Mouse (Mus musculus) liver, embryonic 15.5 days (tissue): ENCODE measurements around the gene Rnf40. TPM values are rescaled to one million over a fixed set of nuclear protein-coding genes. Genes with fewer than 3 reads are reported as not detected.

Source experiments
- ATAC-seq: fragments of 200-750 bp; cut with Nextera tagmentation; 2 replicates; pipeline ENCODE4 v1.8.0; 2017; ENCODE audit warnings: moderate number of reproducible peaks, mild to moderate bottlenecking, moderate library complexity; ENCODE audit not compliant: insufficient read depth
- H3K27ac ChIP-seq: fragments of 300-500 bp; sonication (generic); replicated peaks from 2 replicates; pipeline ENCODE4 v1.5.1; 2015; ENCODE audit warnings: mild to moderate bottlenecking, inconsistent platforms
- H3K27me3 ChIP-seq: fragments of 300-500 bp; sonication (generic); 2 replicates; pipeline ENCODE4 v1.6.1; 2015; ENCODE audit warnings: mild to moderate bottlenecking, inconsistent platforms
- H3K36me3 ChIP-seq: fragments of 300-500 bp; sonication (generic); replicated peaks from 2 replicates; pipeline ENCODE4 v1.6.1; 2015; ENCODE audit warnings: moderate library complexity, mild to moderate bottlenecking, inconsistent platforms
- H3K4me1 ChIP-seq: fragments of 300-500 bp; sonication (generic); replicated peaks from 2 replicates; pipeline ENCODE4 v1.6.1; 2015; ENCODE audit warnings: inconsistent platforms
- H3K4me2 ChIP-seq: fragments of 300-500 bp; sonication (generic); 2 replicates; pipeline ENCODE4 v1.6.1; 2015; ENCODE audit warnings: moderate library complexity, mild to moderate bottlenecking, inconsistent platforms
- H3K4me3 ChIP-seq: fragments of 300-500 bp; sonication (generic); replicated peaks from 2 replicates; pipeline ENCODE4 v1.5.1; 2015; ENCODE audit warnings: mild to moderate bottlenecking, inconsistent platforms
- H3K9ac ChIP-seq: fragments of 300-500 bp; sonication (generic); 2 replicates; pipeline ENCODE4 v1.6.1; 2015; ENCODE audit warnings: moderate library complexity, mild to moderate bottlenecking, inconsistent platforms
- H3K9me3 ChIP-seq: fragments of 300-500 bp; sonication (generic); replicated peaks from 2 replicates; pipeline ENCODE4 v1.6.1; 2016; ENCODE audit warnings: inconsistent platforms
- WGBS: fragments of 180-500 bp; shearing (Covaris S2); methylation state at CpG from one replicate; pipeline ENCODE4 v1.1.7; 2015; ENCODE audit warnings: mixed read lengths; ENCODE audit not compliant: insufficient replicate concordance; 5-methylcytosine and 5-hydroxymethylcytosine counted together
- polyA plus RNA-seq: library from polyadenylated mRNA; unstranded; fragments of >200 nt; fragmentation: Nextera tagmentation; extraction: Ambion mirVana; gene quantifications from 2 replicates; pipeline ENCODE4 v1.2.1, GENCODE M21; 2015

Gene Rnf40
- polyA plus RNA-seq, 1 experiment from 2014 or later = 18.3 TPM

GRCm38 (mm10) chr7:127604256-127604655 is 15.7 kb downstream of the Rnf40 start:
- WGBS = 78% methylated on average over 10 of the region's 10 CpGs
- peaks cover 54% of the 10 kb centered on the region for H3K36me3 ChIP-seq
- H3K4me2 ChIP-seq = no peak overlapping the region
- H3K27me3 ChIP-seq = no peaks in the 10 kb centered on the region
- no peaks in the 10 kb centered on the region for H3K9me3 ChIP-seq
- no peak overlapping the region for H3K4me3 ChIP-seq
- ATAC-seq = no peak
- H3K4me1 ChIP-seq = no peaks in the 10 kb centered on the region
- no peak overlapping the region for H3K27ac ChIP-seq
- no peak overlapping the region for H3K9ac ChIP-seq

GRCm38 (mm10) chr7:127607150-127607549 is 18.6 kb downstream of the Rnf40 start:
- Histone ChIP-seq H3K4me1 (no peaks in the 10 kb centered on the region), H3K36me3 (peaks cover 52% of the 10 kb centered on the region), H3K4me3 (no peak overlapping the region), H3K27ac (no peak overlapping the region), H3K4me2 (no peak overlapping the region), H3K9me3 (no peaks in the 10 kb centered on the region), H3K9ac (no peak overlapping the region), H3K27me3 (no peaks in the 10 kb centered on the region)
- WGBS = 69% methylated on average over 6 of the region's 6 CpGs
- no peak for ATAC-seq

DNA sequence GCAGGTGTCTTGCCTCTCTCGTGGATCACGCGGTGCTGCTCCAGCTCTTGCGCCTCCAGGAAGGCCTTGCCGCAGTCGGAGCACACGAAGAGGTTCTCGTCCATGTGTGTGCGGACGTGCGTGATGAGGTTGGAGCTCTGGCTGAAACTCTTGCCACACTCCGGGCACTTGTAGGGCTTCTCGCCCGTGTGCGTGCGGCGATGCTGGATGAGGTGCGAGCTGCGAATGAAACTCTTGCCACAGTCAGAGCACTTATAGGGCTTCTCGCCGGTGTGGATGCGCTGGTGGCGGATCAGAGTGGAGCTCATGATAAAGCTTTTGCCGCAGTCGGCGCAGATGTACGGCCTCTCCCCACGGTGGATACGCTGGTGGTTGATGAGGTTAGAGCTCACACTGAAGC is 22.4 kb downstream of the Rnf40 start:
- Histone ChIP-seq H3K4me3 (no peak overlapping the region), H3K9ac (no peak overlapping the region), H3K9me3 (no peaks in the 10 kb centered on the region), H3K27me3 (peaks cover 23% of the 10 kb centered on the region), H3K4me1 (peaks cover 22% of the 10 kb centered on the region), H3K36me3 (peaks cover 34% of the 10 kb centered on the region), H3K27ac (no peak overlapping the region), H3K4me2 (no peak overlapping the region)
- whole genome bisulfite sequencing = 92% methylated on average over 29 of the region's 29 CpGs
- ATAC-seq = no peak

DNA sequence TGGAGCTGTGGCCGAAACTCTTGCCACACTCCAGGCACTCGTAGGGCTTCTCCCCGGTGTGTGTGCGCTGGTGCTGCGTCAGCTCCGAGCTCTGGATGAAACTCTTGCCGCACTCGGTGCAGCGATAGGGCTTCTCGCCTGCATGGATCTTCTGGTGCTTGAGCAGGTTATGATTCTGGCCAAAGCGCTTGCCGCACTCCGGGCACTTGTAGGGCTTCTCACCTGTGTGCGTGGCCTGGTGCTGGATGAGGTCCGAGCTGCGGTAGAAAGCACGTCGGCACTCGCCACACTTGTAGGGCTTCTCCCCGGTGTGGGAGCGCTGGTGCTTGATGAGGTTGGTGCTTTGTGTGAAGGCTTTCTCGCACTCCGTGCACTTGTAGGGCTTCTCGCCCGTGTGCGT is 23.0 kb downstream of the Rnf40 start:
- H3K27me3 ChIP-seq = peaks cover 23% of the 10 kb centered on the region
- H3K9ac ChIP-seq = no peak overlapping the region
- no peaks in the 10 kb centered on the region for H3K9me3 ChIP-seq
- H3K27ac ChIP-seq = no peak overlapping the region
- H3K4me1 ChIP-seq = peaks cover 25% of the 10 kb centered on the region
- ATAC-seq = no peak
- H3K36me3 ChIP-seq = peaks cover 34% of the 10 kb centered on the region
- 91% methylated on average over 26 of the region's 26 CpGs for WGBS
- no peak overlapping the region for H3K4me2 ChIP-seq
- no peak overlapping the region for H3K4me3 ChIP-seq

GRCm38 (mm10) chr7:127613501-127613900 is 24.9 kb downstream of the Rnf40 start:
- H3K4me3 ChIP-seq = no peak overlapping the region
- H3K27ac ChIP-seq = no peak overlapping the region
- H3K9me3 ChIP-seq = no peaks in the 10 kb centered on the region
- 83% methylated on average over 8 of the region's 8 CpGs for WGBS
- H3K27me3 ChIP-seq = peaks cover 23% of the 10 kb centered on the region
- peaks cover 25% of the 10 kb centered on the region for H3K4me1 ChIP-seq
- peak overlapping the region; percentile 95 for H3K4me2 ChIP-seq
- H3K9ac ChIP-seq = no peak overlapping the region
- H3K36me3 ChIP-seq = peaks cover 34% of the 10 kb centered on the region
- no peak for ATAC-seq

DNA sequence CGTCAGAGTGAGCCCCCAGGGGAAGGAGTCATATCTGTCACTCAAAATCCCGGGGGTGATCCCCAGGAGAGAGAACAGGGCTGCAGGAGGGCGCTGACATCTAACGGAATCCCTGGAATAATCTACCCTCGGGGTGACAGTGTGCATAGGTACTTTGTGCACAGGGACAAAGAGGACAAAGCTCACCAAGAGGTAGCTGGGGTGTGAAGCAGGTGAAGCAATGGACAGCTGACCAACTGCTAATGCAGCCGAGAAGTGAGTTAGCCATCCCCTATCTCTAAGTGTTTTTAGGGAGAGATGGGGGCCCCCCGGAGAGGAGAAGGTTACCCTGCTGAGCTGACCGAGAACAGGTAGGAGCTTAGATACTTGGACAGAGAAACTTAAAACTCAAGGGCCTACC is 25.5 kb downstream of the Rnf40 start:
- ATAC-seq = peak; percentile 23; the same call in 1 of the 2 replicates
- H3K4me1 ChIP-seq = peaks cover 25% of the 10 kb centered on the region
- no peak overlapping the region for H3K27ac ChIP-seq
- peaks cover 34% of the 10 kb centered on the region for H3K36me3 ChIP-seq
- peak overlapping the region; percentile 72; the same call in 1 of the 2 replicates for H3K9ac ChIP-seq
- no peaks in the 10 kb centered on the region for H3K9me3 ChIP-seq
- peaks cover 23% of the 10 kb centered on the region for H3K27me3 ChIP-seq
- peak overlapping the region; percentile 73 for H3K4me3 ChIP-seq
- peak overlapping the region; percentile 95 for H3K4me2 ChIP-seq
- WGBS = 35% methylated on average over 8 of the region's 8 CpGs

GRCm38 (mm10) chr7:127614511-127614890 is 25.9 kb downstream of the Rnf40 start:
- peaks cover 25% of the 10 kb centered on the region for H3K4me1 ChIP-seq
- H3K36me3 ChIP-seq = peaks cover 30% of the 10 kb centered on the region
- peak overlapping the region; percentile 72; the same call in 1 of the 2 replicates for H3K27ac ChIP-seq
- peak overlapping the region; percentile 95 for H3K4me2 ChIP-seq
- H3K27me3 ChIP-seq = peaks cover 23% of the 10 kb centered on the region
- H3K9ac ChIP-seq = peak overlapping the region; percentile 72
- ATAC-seq = peak; percentile 72
- under 1% methylated on average over 44 of the region's 44 CpGs for WGBS
- peak overlapping the region; percentile 73 for H3K4me3 ChIP-seq
- H3K9me3 ChIP-seq = no peaks in the 10 kb centered on the region

- peaks cover 23% of the 10 kb centered on the region for H3K27me3 ChIP-seq
- H3K9ac ChIP-seq = peak within 1 kb of the TSS; percentile 72
- H3K9me3 ChIP-seq = no peaks in the 10 kb centered on the region
- peak within 1 kb of the TSS; percentile 73 for H3K4me3 ChIP-seq
- 2% methylated on average over 45 of the region's 50 CpGs for WGBS
- H3K4me2 ChIP-seq = peak within 1 kb of the TSS; percentile 95
- H3K4me1 ChIP-seq = peaks cover 25% of the 10 kb centered on the region
- peak within 1 kb of the TSS; percentile 72; the same call in 1 of the 2 replicates for H3K27ac ChIP-seq
- H3K36me3 ChIP-seq = peaks cover 26% of the 10 kb centered on the region
- ATAC-seq = peak; percentile 68
Observed at GRCm38 (mm10) chr7:127614891-127615843, 26.6 kb downstream of the Rnf40 start, which contains the start of gene Zfp629. TSS of gene Zfp629 (minus strand) at chr7:127615797.

DNA sequence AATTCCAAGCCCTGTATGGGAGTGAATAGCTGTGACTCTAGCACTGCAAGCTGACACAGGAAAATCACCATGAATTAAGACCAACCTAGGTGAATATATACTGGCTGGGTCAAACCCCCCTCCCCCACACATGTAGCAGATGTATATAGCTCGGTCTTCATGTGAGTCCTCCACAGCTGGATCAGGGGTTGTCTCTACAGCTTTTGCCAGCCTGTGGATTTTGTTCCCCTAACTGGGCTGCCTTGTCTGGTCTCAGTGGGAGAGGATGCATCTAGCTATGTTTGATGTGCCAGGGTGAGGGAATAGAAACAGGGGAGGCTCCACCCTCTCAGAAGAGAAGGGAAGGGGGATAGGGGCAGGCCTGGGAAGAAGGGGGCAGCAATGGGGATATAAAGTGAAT is 27.8 kb downstream of the Rnf40 start:
- no peak for ATAC-seq
- no peak overlapping the region for H3K4me2 ChIP-seq
- H3K36me3 ChIP-seq = peaks cover 14% of the 10 kb centered on the region
- H3K27ac ChIP-seq = no peak overlapping the region
- H3K9ac ChIP-seq = no peak overlapping the region
- no peaks in the 10 kb centered on the region for H3K9me3 ChIP-seq
- peaks cover 23% of the 10 kb centered on the region for H3K27me3 ChIP-seq
- peaks cover 25% of the 10 kb centered on the region for H3K4me1 ChIP-seq
- WGBS = 61% methylated on average over 1 of the region's 1 CpGs
- no peak overlapping the region for H3K4me3 ChIP-seq

- Histone ChIP-seq H3K9me3 (no peaks in the 10 kb centered on the region), H3K4me1 (peaks cover 25% of the 10 kb centered on the region), H3K4me3 (no peak overlapping the region), H3K27ac (no peak overlapping the region), H3K9ac (no peak overlapping the region), H3K36me3 (peaks cover 9% of the 10 kb centered on the region), H3K4me2 (no peak overlapping the region), H3K27me3 (peaks cover 23% of the 10 kb centered on the region)
- no peak for ATAC-seq
- 69% methylated on average over 1 of the region's 1 CpGs for WGBS
Observed at GRCm38 (mm10) chr7:127616881-127617280, 28.3 kb downstream of the Rnf40 start.

DNA sequence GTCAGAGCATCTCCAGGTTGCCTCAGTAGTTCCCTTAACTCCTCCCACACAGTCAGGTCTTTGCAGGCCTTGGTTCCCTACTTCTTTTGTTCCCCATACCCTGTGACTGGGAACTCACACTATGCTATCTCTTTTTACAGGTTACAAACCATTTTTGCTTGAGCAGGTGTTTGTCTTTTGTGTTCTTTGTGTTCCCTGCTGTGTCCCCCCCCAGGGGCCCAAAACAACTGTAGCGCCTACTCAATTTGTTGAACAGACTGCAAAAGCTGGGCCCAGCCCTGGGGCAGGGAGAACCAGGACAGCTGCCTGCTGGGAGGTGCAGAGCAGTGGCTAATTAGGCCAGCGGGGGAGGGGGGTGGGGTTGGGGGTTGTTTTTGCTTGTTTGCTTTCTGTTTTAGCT is 29.4 kb downstream of the Rnf40 start:
- peaks cover 25% of the 10 kb centered on the region for H3K4me1 ChIP-seq
- ATAC-seq = no peak

More for the DNA sequence above, 29.4 kb downstream of the Rnf40 start:
- Histone ChIP-seq H3K27ac (no peak overlapping the region), H3K9me3 (no peaks in the 10 kb centered on the region), H3K9ac (no peak overlapping the region), H3K36me3 (no peaks in the 10 kb centered on the region), H3K4me2 (no peak overlapping the region), H3K27me3 (peaks cover 23% of the 10 kb centered on the region), H3K4me3 (no peak overlapping the region)
- WGBS = 76% methylated on average over 2 of the region's 2 CpGs
